Mouse (Mus musculus) lung, postnatal 0 days (tissue): ENCODE measurements around the gene Nkiras1.

ENCODE experiments used
- CTCF ChIP-seq: IDR thresholded peaks from 2 replicates; pipeline ENCODE4 v1.5.1; 2016; ENCODE audit warnings: antibody characterized with exemption, mild to moderate bottlenecking
- EP300 ChIP-seq: IDR thresholded peaks from 2 replicates; pipeline ENCODE4 v1.6.1; 2016; ENCODE audit warnings: antibody characterized with exemption, mild to moderate bottlenecking, control low read depth

- TF ChIP-seq CTCF = no peak
- TF ChIP-seq EP300 = no peak
Measured at GRCm38 (mm10) chr14:18237381-18237780, 33.6 kb upstream of the Nkiras1 start.
